Mouse (Mus musculus): ENCODE data around the gene Gpat3.

Gene Gpat3

GRCm38 (mm10) chr5:100845485-100845847 is at the start of gene Gpat3:
Gene Gpat3 (plus strand): TSS chr5:100845713.
- no peak for DNase-seq (ENCODE audit: low read depth, low spot score)

DNA sequence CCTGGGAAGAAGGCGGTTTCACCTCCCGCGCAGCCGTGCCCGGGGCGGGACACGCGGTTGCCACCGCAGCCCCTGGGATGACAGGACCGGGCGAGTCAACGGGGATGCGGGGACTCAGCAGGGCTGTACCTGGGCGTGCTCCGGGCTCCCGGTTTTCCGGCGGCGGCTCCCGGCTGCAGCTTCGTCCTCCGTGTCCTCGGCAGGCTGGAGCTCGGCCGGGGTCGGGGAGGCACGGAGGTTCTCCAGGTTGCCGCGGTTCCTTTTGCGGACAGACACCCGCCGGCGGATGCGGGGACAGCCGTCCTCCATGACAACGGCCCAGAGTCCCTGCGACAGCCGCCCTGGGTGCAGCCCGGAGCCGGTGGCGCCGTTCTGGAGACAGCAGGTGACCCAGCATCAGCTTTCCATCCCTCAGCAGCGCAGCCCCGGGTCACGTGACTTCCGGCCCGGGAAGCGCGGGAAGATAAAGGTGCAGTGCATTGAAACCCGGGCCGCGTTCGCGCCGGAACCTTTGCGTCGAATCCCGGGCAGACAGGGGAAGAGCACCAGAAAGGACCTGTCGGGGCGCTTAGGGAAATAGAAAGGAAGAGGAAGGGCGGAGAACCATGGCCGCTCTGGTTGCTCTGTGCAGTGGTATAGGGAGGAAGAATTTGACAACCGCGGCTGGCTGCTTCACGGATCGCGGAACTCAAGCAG is 47.2 kb upstream of the Gpat3 start, which contains the start of the genes Helq and Mrps18c:
Gene Helq (minus strand): TSS at position 434 of the 696 bp plus-strand sequence.
Gene Mrps18c (plus strand): TSS at position 463 of the 696 bp plus-strand sequence.
- peak; percentile 97 for DNase-seq (ENCODE audit: low read depth, low spot score)

DNA sequence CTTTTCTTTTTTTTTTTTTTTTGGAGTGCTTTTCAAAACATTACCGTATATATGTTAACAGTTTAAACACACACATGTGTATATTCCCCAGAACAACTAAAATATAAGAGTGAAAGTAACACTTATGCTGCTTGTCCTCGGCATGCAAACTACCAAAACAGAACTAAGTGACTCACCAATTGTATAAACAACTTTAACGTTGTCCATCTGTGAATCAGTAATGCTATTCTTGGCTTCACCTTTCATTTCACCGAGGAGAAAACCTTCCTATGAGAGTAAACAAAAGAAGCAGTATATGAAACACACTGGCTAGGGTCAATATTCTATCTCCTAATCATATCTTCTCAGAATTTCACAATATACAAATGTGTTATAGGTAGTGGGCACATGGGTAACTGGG is 27.2 kb upstream of the Gpat3 start:
- peak; percentile 25 for DNase-seq (ENCODE audit: low read depth, low spot score)

GRCm38 (mm10) chr5:100819568-100820480 is 25.7 kb upstream of the Gpat3 start:
- DNase-seq (ENCODE audit: low read depth, low spot score), result peak; percentile 77

DNA sequence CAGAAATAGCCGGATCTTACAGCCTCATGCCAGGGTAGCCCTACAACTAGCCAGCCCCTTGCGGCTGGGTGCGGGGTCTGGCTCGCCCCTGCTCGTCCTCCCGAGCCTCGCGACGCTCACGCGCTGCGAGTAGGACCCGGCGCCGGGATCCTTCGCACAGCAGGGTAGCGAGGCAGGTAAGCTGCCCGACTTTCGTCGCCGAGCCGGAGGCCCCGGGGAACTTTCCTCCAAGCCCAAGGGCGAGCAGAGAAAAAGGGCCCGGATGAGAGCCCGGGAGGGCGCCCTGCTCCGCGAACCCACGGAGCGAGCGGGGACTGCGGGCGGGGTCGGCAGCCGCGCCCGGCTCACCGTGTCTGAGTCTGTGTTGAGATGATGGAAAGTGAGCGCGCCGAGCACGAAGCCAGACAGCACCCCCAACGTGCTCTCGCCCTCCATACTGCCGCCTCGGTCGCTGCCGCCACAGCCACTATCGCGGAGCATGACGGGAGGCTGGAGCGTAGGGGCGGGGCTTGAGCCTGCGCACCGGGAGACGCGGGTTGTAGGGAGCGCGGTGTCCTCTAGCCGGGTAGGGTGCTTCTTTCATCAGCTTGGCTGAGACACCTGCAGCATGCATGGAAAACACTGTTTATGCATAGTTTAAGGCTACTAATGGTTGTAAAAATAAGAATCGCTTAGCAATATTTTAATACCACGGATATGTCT is 24.9 kb upstream of the Gpat3 start, which contains the start of gene Abraxas1:
Gene Abraxas1 (minus strand): TSS at position 483 of the 702 bp plus-strand sequence.
- DNase-seq (ENCODE audit: low read depth, low spot score), result peak; percentile 93

- peak; percentile 35 for DNase-seq (ENCODE audit: low read depth, low spot score)
These were observed 24.1 kb upstream of the Gpat3 start for GRCm38 (mm10) chr5:100821375-100821774.

GRCm38 (mm10) chr5:100822826-100823225 is 22.7 kb upstream of the Gpat3 start:
- DNase-seq (ENCODE audit: low read depth, low spot score), result no peak

GRCm38 (mm10) chr5:100825975-100826374 is 19.5 kb upstream of the Gpat3 start:
- DNase-seq (ENCODE audit: low read depth, low spot score), result peak; percentile 77

- peak; percentile 60 for DNase-seq (ENCODE audit: low read depth, low spot score)
These were observed 19.0 kb upstream of the Gpat3 start for GRCm38 (mm10) chr5:100826531-100826930.

- DNase-seq (ENCODE audit: low read depth, low spot score), result no peak
These were observed 16.8 kb upstream of the Gpat3 start for GRCm38 (mm10) chr5:100828701-100829100.

DNA sequence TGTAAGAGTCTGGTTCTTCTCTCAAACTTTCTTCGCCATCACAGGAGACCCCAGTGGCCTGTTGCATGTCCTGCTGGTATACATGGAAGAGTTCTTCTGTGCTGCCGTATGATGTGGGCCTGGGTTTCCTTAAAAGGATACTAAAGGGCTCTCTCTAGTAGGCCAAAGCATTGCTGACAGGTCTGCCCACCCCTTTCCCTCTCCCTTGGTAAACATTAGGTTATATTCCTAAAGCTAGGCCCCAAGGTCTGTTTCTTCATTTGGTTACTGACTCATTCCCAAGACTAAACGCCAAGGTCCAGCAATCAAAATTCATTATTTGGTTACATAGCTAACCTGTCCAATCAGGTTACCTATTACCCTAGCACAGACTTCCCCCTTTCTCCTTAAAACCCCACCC is 12.8 kb upstream of the Gpat3 start:
- DNase-seq (ENCODE audit: low read depth, low spot score), result no peak

DNA sequence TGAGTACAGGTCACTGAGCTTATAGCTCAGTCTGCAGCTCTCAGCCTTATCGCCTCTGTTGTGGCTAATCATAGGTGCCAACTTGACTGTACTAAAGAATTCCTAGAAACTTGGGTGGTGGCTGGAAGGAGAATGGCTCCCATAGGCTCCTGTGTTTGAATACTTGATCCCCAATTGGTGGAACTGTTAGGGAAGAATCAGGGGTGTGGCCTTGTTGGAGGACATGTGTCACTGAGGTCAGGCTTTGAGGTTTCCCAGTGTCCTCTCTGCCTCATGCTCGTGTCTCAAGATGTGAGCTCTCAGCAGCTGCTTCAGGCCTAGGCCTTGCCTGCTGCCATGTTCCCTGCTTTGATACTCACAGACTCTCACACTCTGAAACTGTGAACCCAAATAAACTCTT is 11.7 kb upstream of the Gpat3 start:
- no peak for DNase-seq (ENCODE audit: low read depth, low spot score)

DNA sequence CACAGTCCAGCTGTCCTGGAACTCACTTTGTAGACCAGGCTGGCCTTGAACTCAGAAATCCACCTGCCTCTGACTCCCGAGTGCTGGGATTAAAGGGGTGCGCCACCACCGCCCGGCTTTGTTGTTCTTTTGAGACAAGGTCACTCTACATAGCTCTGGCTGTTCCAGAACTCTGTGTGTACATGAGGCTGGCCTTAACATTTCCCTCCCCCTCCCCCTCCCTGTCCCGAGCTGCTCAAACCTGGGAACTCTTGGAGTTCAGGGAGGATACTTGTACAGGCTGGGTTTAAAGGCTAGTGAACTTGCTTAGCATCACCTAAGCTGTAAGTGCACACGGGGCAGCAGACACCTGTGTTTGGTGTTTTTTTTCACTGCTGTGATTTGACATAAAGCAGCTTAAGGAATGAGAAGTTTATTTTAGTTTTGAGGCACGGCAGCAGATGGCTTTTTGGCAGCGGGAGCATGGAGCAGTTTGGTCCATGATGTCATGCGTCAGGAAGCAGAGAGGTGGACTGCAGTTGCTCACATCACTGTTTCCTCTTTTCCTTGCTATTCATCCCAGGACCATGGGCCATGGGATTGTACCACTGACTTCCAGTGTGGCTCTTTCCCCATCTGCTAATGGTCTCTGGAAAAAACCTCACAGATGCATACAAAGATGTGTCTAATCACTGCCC is 9.5 kb upstream of the Gpat3 start:
- DNase-seq (ENCODE audit: low read depth, low spot score), result no peak

GRCm38 (mm10) chr5:100837907-100838306 is 7.6 kb upstream of the Gpat3 start:
- DNase-seq (ENCODE audit: low read depth, low spot score), result no peak

DNA sequence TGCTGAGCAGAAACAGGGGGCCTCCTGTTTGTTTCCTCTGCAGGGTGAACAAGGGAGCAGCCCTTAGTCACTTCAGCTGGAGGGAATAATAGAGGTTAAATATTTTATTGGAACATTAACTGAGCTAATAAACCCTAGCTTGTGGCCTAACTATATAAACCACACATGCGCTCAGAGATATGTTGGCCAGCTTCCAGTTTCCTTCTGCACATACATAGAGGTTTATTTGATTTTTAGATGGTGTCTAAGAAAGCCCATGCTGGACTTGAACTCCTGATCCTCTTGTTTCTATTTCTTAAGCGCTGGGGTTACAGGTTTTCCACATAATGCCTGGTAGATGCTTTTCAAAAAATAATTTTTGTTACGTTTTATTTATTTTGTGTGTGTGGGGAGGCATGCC is 1.0 kb upstream of the Gpat3 start:
- no peak for DNase-seq (ENCODE audit: low read depth, low spot score)

GRCm38 (mm10) chr5:100845848-100846598 is 510 bp downstream of the Gpat3 start:
- peak; percentile 85 for DNase-seq (ENCODE audit: low read depth, low spot score)

GRCm38 (mm10) chr5:100846599-100846920 is 1.0 kb downstream of the Gpat3 start:
- no peak for DNase-seq (ENCODE audit: low read depth, low spot score)

GRCm38 (mm10) chr5:100847143-100847542 is 1.6 kb downstream of the Gpat3 start:
- DNase-seq (ENCODE audit: low read depth, low spot score), result peak; percentile 73

GRCm38 (mm10) chr5:100853963-100854362 is 8.4 kb downstream of the Gpat3 start:
- DNase-seq (ENCODE audit: low read depth, low spot score), result no peak

DNA sequence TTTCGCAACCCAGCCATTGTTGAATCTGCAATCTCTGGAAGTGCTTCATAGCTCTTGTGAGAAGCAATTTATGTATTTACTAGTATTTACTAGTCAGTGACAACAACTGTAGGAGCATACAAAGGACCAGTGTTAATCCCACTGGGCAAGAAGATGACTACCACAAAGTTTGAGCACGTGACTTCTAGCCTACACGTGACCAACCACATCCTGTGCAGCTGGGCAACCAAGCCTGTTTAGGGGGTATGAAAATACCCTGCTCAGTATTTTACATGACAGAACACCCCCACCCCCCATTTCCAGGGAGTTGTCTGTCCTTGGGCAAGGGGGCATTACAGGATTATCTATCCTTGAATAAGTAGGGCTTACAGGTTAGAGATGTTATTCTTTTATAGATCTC is 11.0 kb downstream of the Gpat3 start:
- DNase-seq (ENCODE audit: low read depth, low spot score), result peak; percentile 69
